Mouse (Mus musculus): ENCODE data around the gene Npas3. TPM values are rescaled to one million over a fixed set of nuclear protein-coding genes. Genes with fewer than 3 reads are reported as not detected.

The Npas3 gene
- polyA plus RNA-seq, 1 experiment from 2014 or later, result 0.16 TPM

- Histone ChIP-seq H3K9me3 (replicated peaks) (no peaks in the 10 kb centered on the region), H3K4me1 (replicated peaks) (no peaks in the 10 kb centered on the region), H3K27me3 (no peaks in the 10 kb centered on the region), H3K4me2 (no peak overlapping the region), H3K27ac (no peak overlapping the region), H3K36me3 (no peaks in the 10 kb centered on the region), H3K9ac (no peak overlapping the region), H3K4me3 (replicated peaks) (no peak overlapping the region)
- no peak for DNase-seq
- WGBS (ENCODE audit: insufficient replicate concordance), result 65% methylated on average over 3 of the region's 3 CpGs
- ATAC-seq (ENCODE audit: low read depth), result no peak
Observed at GRCm38 (mm10) chr12:53331800-53332199, 83.3 kb downstream of the Npas3 start.

GRCm38 (mm10) chr12:53333251-53333650, 84.8 kb downstream of the Npas3 start:
- Histone ChIP-seq H3K9me3 (replicated peaks) (no peaks in the 10 kb centered on the region), H3K4me1 (replicated peaks) (no peaks in the 10 kb centered on the region), H3K27me3 (no peaks in the 10 kb centered on the region), H3K4me3 (replicated peaks) (no peak overlapping the region), H3K4me2 (no peak overlapping the region), H3K36me3 (no peaks in the 10 kb centered on the region), H3K9ac (no peak overlapping the region), H3K27ac (no peak overlapping the region)
- ATAC-seq (ENCODE audit: low read depth), result no peak
- WGBS (ENCODE audit: insufficient replicate concordance), result 57% methylated on average over 2 of the region's 2 CpGs
- DNase-seq, result no peak

DNA sequence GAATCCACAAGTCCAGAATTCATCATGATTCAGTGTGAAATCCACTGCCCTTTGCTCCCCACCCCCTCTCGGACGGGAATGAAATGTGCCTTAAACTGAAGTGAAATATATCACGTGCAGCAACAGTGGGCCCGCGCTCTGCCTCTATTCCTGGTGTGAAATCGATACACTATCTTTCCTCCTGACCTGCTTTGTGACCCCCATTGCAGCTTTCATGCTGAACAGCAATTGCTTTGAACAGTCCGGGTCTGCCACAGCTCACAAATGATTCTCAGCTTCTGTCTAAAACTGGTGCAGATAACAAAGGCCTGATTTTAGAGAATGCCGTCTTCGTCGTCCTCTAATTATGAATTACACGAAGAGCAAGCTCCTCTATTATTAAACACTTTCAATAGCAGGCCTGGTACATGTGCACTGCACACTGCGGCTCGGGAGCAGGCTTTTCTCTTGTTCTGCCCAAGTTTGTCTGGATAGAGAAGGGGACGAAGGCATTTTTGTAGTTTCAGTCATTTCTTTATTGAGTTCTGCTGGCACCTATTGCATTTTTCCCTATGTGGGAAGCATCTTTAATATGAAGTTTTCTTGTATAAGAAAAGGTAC, 90.0 kb downstream of the Npas3 start:
- H3K4me2 ChIP-seq, result no peak overlapping the region
- no peaks in the 10 kb centered on the region for H3K27me3 ChIP-seq
- 68% methylated on average over 14 of the region's 14 CpGs for WGBS (ENCODE audit: insufficient replicate concordance)
- DNase-seq, result no peak
- no peak overlapping the region for H3K27ac ChIP-seq
- no peaks in the 10 kb centered on the region for H3K4me1 ChIP-seq (replicated peaks)
- no peak for ATAC-seq (ENCODE audit: low read depth)
- no peak overlapping the region for H3K9ac ChIP-seq
- H3K9me3 ChIP-seq (replicated peaks), result no peaks in the 10 kb centered on the region
- no peaks in the 10 kb centered on the region for H3K36me3 ChIP-seq
- no peak overlapping the region for H3K4me3 ChIP-seq (replicated peaks)

DNA sequence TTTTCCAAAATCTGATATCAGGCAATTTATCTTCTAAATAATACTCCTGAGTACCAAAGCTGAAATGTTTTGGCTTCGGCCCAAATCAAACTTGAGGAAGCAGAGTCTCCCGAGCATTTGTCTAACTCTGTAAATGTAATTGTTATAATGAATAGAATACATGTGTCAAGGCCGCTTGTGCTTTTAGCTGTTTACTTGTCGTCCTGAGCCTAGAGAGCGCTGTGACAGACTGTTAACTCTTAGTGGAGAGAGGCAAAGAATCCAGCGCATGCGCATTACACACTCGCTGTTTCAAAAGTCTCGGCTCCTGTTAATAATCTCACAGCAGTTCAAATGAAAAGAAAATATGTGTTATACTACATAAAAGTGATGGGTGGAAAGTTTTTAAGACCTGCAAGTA, 94.3 kb downstream of the Npas3 start:
- WGBS (ENCODE audit: insufficient replicate concordance), result 73% methylated on average over 9 of the region's 9 CpGs
- Histone ChIP-seq H3K27ac (no peak overlapping the region), H3K4me3 (replicated peaks) (no peak overlapping the region), H3K27me3 (no peaks in the 10 kb centered on the region), H3K4me2 (no peak overlapping the region), H3K4me1 (replicated peaks) (no peaks in the 10 kb centered on the region), H3K9ac (no peak overlapping the region), H3K9me3 (replicated peaks) (no peaks in the 10 kb centered on the region), H3K36me3 (no peaks in the 10 kb centered on the region)
- DNase-seq (no peak), ATAC-seq (ENCODE audit: low read depth) (no peak)

- H3K9me3 ChIP-seq (replicated peaks), result no peaks in the 10 kb centered on the region
- WGBS (ENCODE audit: insufficient replicate concordance), result 71% methylated on average over 7 of the region's 7 CpGs
- no peak overlapping the region for H3K27ac ChIP-seq
- no peaks in the 10 kb centered on the region for H3K36me3 ChIP-seq
- no peak overlapping the region for H3K4me2 ChIP-seq
- DNase-seq (no peak), ATAC-seq (ENCODE audit: low read depth) (no peak)
- H3K27me3 ChIP-seq, result no peaks in the 10 kb centered on the region
- H3K4me3 ChIP-seq (replicated peaks), result no peak overlapping the region
- H3K9ac ChIP-seq, result no peak overlapping the region
- H3K4me1 ChIP-seq (replicated peaks), result no peaks in the 10 kb centered on the region
Observed at GRCm38 (mm10) chr12:53351860-53352259, 103.4 kb downstream of the Npas3 start.

DNA sequence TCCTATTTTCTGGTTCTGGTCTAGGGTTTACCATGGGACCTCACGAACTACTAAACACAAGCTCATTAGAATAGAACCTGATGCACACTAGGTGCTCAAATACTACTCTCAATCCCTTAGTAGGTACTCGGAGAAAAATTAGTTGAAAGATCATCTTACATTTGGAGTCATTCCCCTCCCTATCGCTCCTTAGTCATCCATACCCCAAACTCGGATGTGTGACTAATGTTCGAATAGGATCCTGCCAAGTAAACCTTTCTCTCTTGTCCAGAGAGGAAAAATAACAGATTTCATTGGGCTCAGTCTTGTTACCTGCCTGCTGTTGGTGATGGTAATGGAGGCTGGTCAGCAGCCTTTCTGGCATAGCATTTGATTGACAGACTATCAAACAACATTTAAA, 117.3 kb downstream of the Npas3 start:
- no peaks in the 10 kb centered on the region for H3K9me3 ChIP-seq (replicated peaks)
- ATAC-seq (ENCODE audit: low read depth), result no peak
- no peaks in the 10 kb centered on the region for H3K27me3 ChIP-seq
- no peaks in the 10 kb centered on the region for H3K4me1 ChIP-seq (replicated peaks)
- no peak overlapping the region for H3K27ac ChIP-seq
- 58% methylated on average over 5 of the region's 5 CpGs for WGBS (ENCODE audit: insufficient replicate concordance)
- H3K9ac ChIP-seq, result no peak overlapping the region
- no peaks in the 10 kb centered on the region for H3K36me3 ChIP-seq
- H3K4me2 ChIP-seq, result no peak overlapping the region
- no peak for DNase-seq
- H3K4me3 ChIP-seq (replicated peaks), result no peak overlapping the region

DNA sequence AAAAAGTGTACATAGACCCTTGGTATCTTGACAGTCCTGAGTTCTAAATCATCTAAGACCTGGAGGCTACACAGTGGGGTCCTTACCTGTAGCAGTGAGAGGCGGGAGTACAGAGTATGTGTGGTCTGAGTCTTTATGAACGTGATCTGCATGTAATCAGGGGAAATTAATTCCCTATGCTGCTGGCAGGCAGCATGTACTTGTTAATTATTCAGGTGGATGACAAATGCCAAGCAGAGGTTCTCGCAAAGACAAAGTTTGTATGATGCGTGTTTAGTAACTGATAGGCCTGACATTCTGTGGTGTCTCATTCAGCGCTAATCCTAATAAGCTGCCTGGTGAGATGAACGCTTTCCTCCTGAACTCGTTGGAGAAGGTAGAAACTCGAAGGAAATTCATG, 136.4 kb downstream of the Npas3 start:
- H3K27ac ChIP-seq, result no peak overlapping the region
- H3K4me1 ChIP-seq (replicated peaks), result no peaks in the 10 kb centered on the region
- H3K9me3 ChIP-seq (replicated peaks), result no peaks in the 10 kb centered on the region
- H3K4me3 ChIP-seq (replicated peaks), result no peak overlapping the region
- no peaks in the 10 kb centered on the region for H3K36me3 ChIP-seq
- 68% methylated on average over 8 of the region's 8 CpGs for WGBS (ENCODE audit: insufficient replicate concordance)
- H3K4me2 ChIP-seq, result no peak overlapping the region
- no peak overlapping the region for H3K9ac ChIP-seq
- DNase-seq (no peak), ATAC-seq (ENCODE audit: low read depth) (no peak)
- no peaks in the 10 kb centered on the region for H3K27me3 ChIP-seq

DNA sequence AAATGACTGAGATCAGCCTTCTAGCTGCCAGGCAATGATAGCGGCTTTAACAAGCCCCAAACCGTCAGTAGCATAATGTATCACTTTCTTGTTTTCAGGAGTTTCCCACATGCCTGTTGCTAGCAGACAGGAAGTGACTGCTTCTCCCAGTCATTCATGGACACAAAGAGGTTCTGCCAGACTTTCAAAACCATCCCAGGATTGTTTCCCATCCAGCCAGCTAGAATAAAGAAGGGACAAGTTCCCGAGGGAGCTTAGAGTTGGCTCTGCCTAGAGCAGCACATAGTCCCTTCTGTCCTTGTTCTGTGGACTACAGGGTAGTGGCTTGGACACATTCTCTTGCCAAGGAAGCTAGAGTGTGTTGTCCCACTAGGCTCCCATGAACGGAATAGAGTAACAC, 157.4 kb downstream of the Npas3 start:
- Histone ChIP-seq H3K9me3 (replicated peaks) (no peaks in the 10 kb centered on the region), H3K27me3 (no peaks in the 10 kb centered on the region), H3K4me1 (replicated peaks) (no peaks in the 10 kb centered on the region), H3K4me2 (no peak overlapping the region), H3K9ac (no peak overlapping the region), H3K27ac (no peak overlapping the region), H3K4me3 (replicated peaks) (no peak overlapping the region), H3K36me3 (no peaks in the 10 kb centered on the region)
- ATAC-seq (ENCODE audit: low read depth) (no peak), DNase-seq (no peak)
- 38% methylated on average over 4 of the region's 4 CpGs for WGBS (ENCODE audit: insufficient replicate concordance)

DNA sequence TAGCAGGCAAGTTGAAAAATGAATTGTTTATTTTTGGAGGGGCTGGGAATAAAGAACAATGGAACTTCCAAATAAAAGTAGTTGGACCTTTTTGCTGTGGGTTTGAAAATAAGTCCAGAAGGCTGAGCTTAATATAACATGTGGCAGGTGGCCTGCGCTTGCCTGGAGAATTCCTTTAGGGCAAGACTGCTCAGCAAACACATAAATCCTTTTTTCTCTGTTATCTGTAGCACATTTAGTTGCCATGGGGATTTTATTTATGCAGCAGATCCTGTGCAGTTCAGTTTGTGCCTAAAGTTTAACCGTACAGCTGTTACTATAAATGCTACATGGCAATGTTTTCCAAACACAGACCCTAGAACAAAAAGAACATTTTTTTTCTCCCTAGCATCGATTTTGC, 159.3 kb downstream of the Npas3 start:
- Histone ChIP-seq H3K4me1 (replicated peaks) (no peaks in the 10 kb centered on the region), H3K4me2 (no peak overlapping the region), H3K27me3 (no peaks in the 10 kb centered on the region), H3K9ac (no peak overlapping the region), H3K27ac (no peak overlapping the region), H3K9me3 (replicated peaks) (no peaks in the 10 kb centered on the region), H3K4me3 (replicated peaks) (no peak overlapping the region), H3K36me3 (no peaks in the 10 kb centered on the region)
- WGBS (ENCODE audit: insufficient replicate concordance), result 65% methylated on average over 3 of the region's 3 CpGs
- ATAC-seq (ENCODE audit: low read depth) (no peak), DNase-seq (no peak)

DNA sequence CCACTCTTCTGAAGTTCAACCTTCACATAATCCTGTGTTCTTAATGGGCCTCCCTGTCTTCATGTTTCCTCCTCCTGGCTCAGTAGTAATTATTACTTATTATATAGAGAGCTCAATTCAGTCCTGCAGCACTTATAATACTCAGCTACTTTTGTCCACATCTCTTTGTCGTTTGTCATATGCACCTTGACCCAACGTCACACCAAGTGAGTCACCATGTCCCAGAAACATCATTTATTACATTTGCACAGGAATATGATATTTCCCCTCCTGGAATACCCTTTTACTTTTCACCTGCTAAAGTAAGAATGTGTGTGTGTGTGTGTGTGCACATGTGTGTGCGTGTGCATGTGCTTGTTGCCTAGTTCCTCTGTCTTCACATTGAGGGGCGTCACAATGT, 161.2 kb downstream of the Npas3 start:
- Histone ChIP-seq H3K9me3 (replicated peaks) (no peaks in the 10 kb centered on the region), H3K27ac (no peak overlapping the region), H3K27me3 (no peaks in the 10 kb centered on the region), H3K36me3 (no peaks in the 10 kb centered on the region), H3K4me1 (replicated peaks) (no peaks in the 10 kb centered on the region), H3K4me3 (replicated peaks) (no peak overlapping the region), H3K4me2 (no peak overlapping the region), H3K9ac (no peak overlapping the region)
- WGBS (ENCODE audit: insufficient replicate concordance), result 66% methylated on average over 4 of the region's 4 CpGs
- ATAC-seq (ENCODE audit: low read depth), result no peak
- DNase-seq, result no peak

DNA sequence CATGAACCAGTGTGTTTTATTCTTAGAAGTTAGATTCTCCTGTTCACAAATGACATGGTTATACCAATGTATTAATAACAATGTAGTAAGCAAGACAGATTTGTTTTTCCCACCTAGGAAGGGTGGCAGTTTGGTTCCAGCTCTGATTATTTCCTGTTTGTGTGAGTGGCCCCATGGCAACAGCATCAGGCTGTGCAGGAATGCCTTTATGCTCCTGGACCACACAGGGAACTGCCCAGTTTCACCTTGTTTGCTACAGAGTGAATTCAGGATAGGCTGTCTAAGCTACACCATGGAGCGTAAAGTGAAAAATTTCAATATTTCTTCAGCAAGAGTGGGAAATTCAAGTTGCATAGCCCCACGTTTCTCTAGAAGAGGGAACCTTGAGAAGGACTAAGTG, 162.2 kb downstream of the Npas3 start:
- Histone ChIP-seq H3K36me3 (no peaks in the 10 kb centered on the region), H3K27ac (no peak overlapping the region), H3K9me3 (replicated peaks) (no peaks in the 10 kb centered on the region), H3K4me1 (replicated peaks) (no peaks in the 10 kb centered on the region), H3K4me2 (no peak overlapping the region), H3K27me3 (no peaks in the 10 kb centered on the region), H3K9ac (no peak overlapping the region), H3K4me3 (replicated peaks) (no peak overlapping the region)
- no peak for DNase-seq
- 62% methylated on average over 2 of the region's 2 CpGs for WGBS (ENCODE audit: insufficient replicate concordance)
- ATAC-seq (ENCODE audit: low read depth), result no peak

DNA sequence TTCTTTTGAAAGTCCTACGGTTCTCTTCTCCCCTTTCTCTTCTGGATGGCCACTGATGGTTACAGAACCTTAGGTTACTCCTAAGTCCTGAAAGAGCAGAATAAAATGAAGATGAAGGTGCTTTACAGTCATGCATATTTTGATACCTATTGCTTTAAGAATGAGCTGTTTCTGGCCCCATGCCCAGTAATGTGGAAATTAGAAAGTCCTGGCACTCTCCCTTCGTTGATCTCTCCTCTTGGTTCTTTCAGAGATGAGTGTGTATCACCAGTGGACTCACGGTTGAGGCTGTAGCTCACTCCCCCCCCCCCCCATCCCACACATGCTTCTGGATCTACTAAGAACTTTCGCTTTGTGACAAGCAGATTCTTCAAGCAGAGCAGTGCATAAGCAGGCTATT, 167.6 kb downstream of the Npas3 start:
- no peaks in the 10 kb centered on the region for H3K27me3 ChIP-seq
- H3K36me3 ChIP-seq, result no peaks in the 10 kb centered on the region
- H3K9ac ChIP-seq, result no peak overlapping the region
- no peak for DNase-seq
- H3K9me3 ChIP-seq (replicated peaks), result no peaks in the 10 kb centered on the region
- no peak for ATAC-seq (ENCODE audit: low read depth)
- WGBS (ENCODE audit: insufficient replicate concordance), result 61% methylated on average over 4 of the region's 4 CpGs
- H3K4me1 ChIP-seq (replicated peaks), result no peaks in the 10 kb centered on the region
- no peak overlapping the region for H3K4me3 ChIP-seq (replicated peaks)
- H3K4me2 ChIP-seq, result no peak overlapping the region
- no peak overlapping the region for H3K27ac ChIP-seq

Data from liver, embryonic 13.5 days (tissue).